Mouse (Mus musculus): ENCODE data around the gene Syn3. TPM values are rescaled to one million over a fixed set of nuclear protein-coding genes. Genes with fewer than 3 reads are reported as not detected.

Syn3 gene
- total RNA-seq, 2 experiments from 2014 or later = 0.33 to 0.43 TPM

GRCm38 (mm10) chr10:86338121-86338715, 160.5 kb downstream of the Syn3 start:
- no peak for DNase-seq

GRCm38 (mm10) chr10:86337239-86337638, 161.5 kb downstream of the Syn3 start:
- no peak for DNase-seq

GRCm38 (mm10) chr10:86336506-86336905, 162.2 kb downstream of the Syn3 start:
- DNase-seq = no peak

GRCm38 (mm10) chr10:86334581-86334980, 164.1 kb downstream of the Syn3 start:
- no peak for DNase-seq

GRCm38 (mm10) chr10:86332942-86333341, 165.8 kb downstream of the Syn3 start:
- DNase-seq = no peak

GRCm38 (mm10) chr10:86331681-86332281, 166.9 kb downstream of the Syn3 start:
- DNase-seq = no peak

GRCm38 (mm10) chr10:86330993-86331680, 167.6 kb downstream of the Syn3 start:
- no peak for DNase-seq

GRCm38 (mm10) chr10:86329241-86329882, 169.3 kb downstream of the Syn3 start:
- no peak for DNase-seq

- DNase-seq = no peak
These were observed 170.0 kb downstream of the Syn3 start for GRCm38 (mm10) chr10:86328691-86329090.

- DNase-seq = no peak
These were observed 170.6 kb downstream of the Syn3 start for GRCm38 (mm10) chr10:86328143-86328542.

- DNase-seq = no peak
These were observed 173.4 kb downstream of the Syn3 start for GRCm38 (mm10) chr10:86325272-86325671.

GRCm38 (mm10) chr10:86323275-86323994, 175.3 kb downstream of the Syn3 start:
- DNase-seq = no peak

- DNase-seq = no peak
These were observed 176.7 kb downstream of the Syn3 start for GRCm38 (mm10) chr10:86322006-86322405.

GRCm38 (mm10) chr10:86321194-86321593, 177.5 kb downstream of the Syn3 start:
- DNase-seq = peak; percentile 50

- no peak for DNase-seq
These were observed 178.5 kb downstream of the Syn3 start for GRCm38 (mm10) chr10:86320204-86320603.

GRCm38 (mm10) chr10:86319526-86319925, 179.2 kb downstream of the Syn3 start:
- no peak for DNase-seq

- no peak for DNase-seq
These were observed 180.1 kb downstream of the Syn3 start for GRCm38 (mm10) chr10:86318552-86319140.

- no peak for DNase-seq
These were observed 181.1 kb downstream of the Syn3 start for GRCm38 (mm10) chr10:86317633-86318032.

GRCm38 (mm10) chr10:86315513-86315912, 183.2 kb downstream of the Syn3 start:
- DNase-seq = peak; percentile 38

- DNase-seq = no peak
These were observed 185.2 kb downstream of the Syn3 start for GRCm38 (mm10) chr10:86313448-86313847.

- DNase-seq = no peak
These were observed 185.7 kb downstream of the Syn3 start for GRCm38 (mm10) chr10:86312976-86313375.

GRCm38 (mm10) chr10:86310527-86310926, 188.2 kb downstream of the Syn3 start:
- no peak for DNase-seq

Measured in gastrocnemius, postnatal 10 days (tissue).